Mouse (Mus musculus) embryonic fibroblast, embryonic 13.5 days (primary cell): ENCODE results near the gene Ccr10.

Source experiments
- CTCF ChIP-seq: IDR thresholded peaks from 2 replicates; pipeline ENCODE4 v1.5.1; 2011; ENCODE audit warnings: mild to moderate bottlenecking, control low read depth, low read length, moderate library complexity, borderline replicate concordance; ENCODE audit not compliant: insufficient read depth
- POLR2A ChIP-seq: IDR thresholded peaks from 2 replicates; pipeline ENCODE4 v1.6.1; 2011; ENCODE audit warnings: low read depth, mild to moderate bottlenecking, control low read depth, low read length, moderate library complexity

DNA sequence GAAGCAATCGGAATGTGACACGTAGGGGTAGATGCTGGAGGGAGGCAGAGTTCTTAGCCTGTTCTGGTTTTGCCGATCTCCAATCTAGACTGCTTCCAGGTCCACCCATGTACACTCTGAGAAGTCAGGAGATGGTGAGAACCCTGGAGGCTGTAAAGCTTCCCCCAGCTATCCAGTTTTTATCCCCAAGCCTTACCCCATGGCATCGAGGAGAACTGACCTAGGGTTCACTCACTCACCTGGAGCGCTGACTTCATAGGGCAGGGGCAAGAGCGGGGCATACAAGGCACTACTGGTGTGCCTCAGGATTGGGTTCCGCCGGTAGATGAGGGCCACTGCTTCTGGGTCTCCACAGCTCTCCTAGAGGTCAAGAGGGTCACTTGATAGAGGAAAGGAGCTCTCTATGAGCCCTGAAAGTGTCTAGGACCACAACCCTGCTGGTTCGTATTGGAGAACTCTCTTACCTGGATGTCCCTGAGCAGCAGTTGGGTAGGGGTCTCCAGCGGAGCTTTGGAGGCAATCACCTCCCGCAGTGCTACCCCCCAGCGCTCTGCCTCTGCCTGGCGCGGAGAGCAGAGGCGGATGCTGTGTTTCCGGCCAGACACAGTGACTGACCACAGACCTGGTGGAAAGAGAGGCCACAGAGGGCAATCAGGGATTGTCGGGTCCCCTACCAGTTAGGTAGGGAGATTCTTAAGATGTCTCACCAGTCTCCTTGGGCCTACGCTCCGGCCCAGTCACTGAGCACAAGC lies 7.9 kb downstream of the Ccr10 start:
- TF ChIP-seq CTCF, result no peak
- no peak for TF ChIP-seq POLR2A
